Mouse (Mus musculus): ENCODE results near the gene Esrrg. TPM values are rescaled to one million over a fixed set of nuclear protein-coding genes. Genes with fewer than 3 reads are reported as not detected.
A peak's percentile ranks its signal among the peaks of the same experiment; 100 is the strongest.

Gene Esrrg
- polyA plus RNA-seq, 1 experiment from 2014 or later: 1.0 TPM

GRCm38 (mm10) chr1:188111552-188111951 lies 503.0 kb downstream of the Esrrg start:
- 57% methylated on average over 3 of the region's 3 CpGs for WGBS
- H3K4me3 ChIP-seq (ENCODE audit: low read length): no peak overlapping the region
- no peak for ATAC-seq (ENCODE audit: low read depth)

DNA sequence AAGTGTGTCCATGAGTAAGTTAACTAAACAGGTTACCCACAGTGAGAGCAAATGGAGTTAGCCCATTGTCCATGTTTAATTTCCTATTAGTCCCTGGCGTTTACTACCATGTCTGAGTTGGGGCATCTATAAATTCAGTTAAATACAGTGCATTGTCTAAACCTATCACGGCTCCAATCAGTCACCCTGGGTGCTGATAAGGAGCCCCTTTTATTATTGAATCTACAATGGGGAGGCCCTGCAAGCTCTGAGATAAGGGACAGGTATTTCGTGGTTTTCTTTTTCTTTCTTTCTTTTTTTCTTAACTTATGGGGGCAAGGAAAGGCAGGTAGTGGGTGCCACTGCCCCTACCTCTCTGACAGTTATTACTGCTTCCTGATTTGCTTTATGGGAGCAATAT lies 504.6 kb downstream of the Esrrg start:
- H3K4me1 ChIP-seq (replicated peaks; ENCODE audit: control insufficient read depth, insufficient read depth, low read length): peaks cover 4% of the 10 kb centered on the region
- WGBS: 38% methylated on average over 3 of the region's 3 CpGs
- H3K27ac ChIP-seq (ENCODE audit: low read length): no peak overlapping the region
- H3K9me3 ChIP-seq (ENCODE audit: control insufficient read depth, low read length): no peaks in the 10 kb centered on the region
- no peaks in the 10 kb centered on the region for H3K27me3 ChIP-seq (ENCODE audit: control insufficient read depth, insufficient read depth, low read depth, low read length)
- H3K4me2 ChIP-seq (ENCODE audit: low read depth, low read length): no peak overlapping the region
- ATAC-seq (ENCODE audit: low read depth): no peak
- H3K9ac ChIP-seq (ENCODE audit: low read length): no peak overlapping the region
- H3K36me3 ChIP-seq (ENCODE audit: control insufficient read depth, insufficient read depth, low read length): no peaks in the 10 kb centered on the region
- H3K4me3 ChIP-seq (ENCODE audit: low read length): no peak overlapping the region

More at GRCm38 (mm10) chr1:188111552-188111951, 503.0 kb downstream of the Esrrg start:
- H3K27me3 ChIP-seq (ENCODE audit: control insufficient read depth, insufficient read depth, low read depth, low read length): no peaks in the 10 kb centered on the region
- H3K4me1 ChIP-seq (replicated peaks; ENCODE audit: control insufficient read depth, insufficient read depth, low read length): peaks cover 4% of the 10 kb centered on the region
- no peaks in the 10 kb centered on the region for H3K9me3 ChIP-seq (ENCODE audit: control insufficient read depth, low read length)
- H3K27ac ChIP-seq (ENCODE audit: low read length): no peak overlapping the region
- H3K9ac ChIP-seq (ENCODE audit: low read length): no peak overlapping the region
- H3K4me2 ChIP-seq (ENCODE audit: low read depth, low read length): no peak overlapping the region
- H3K36me3 ChIP-seq (ENCODE audit: control insufficient read depth, insufficient read depth, low read length): no peaks in the 10 kb centered on the region

GRCm38 (mm10) chr1:188118125-188118524 lies 509.5 kb downstream of the Esrrg start:
- WGBS: 17% methylated on average over 3 of the region's 3 CpGs
- no peak overlapping the region for H3K4me2 ChIP-seq (ENCODE audit: low read depth, low read length)
- H3K4me1 ChIP-seq (replicated peaks; ENCODE audit: control insufficient read depth, insufficient read depth, low read length): peaks cover 7% of the 10 kb centered on the region
- no peaks in the 10 kb centered on the region for H3K36me3 ChIP-seq (ENCODE audit: control insufficient read depth, insufficient read depth, low read length)
- ATAC-seq (ENCODE audit: low read depth): peak; percentile 98
- no peaks in the 10 kb centered on the region for H3K27me3 ChIP-seq (ENCODE audit: control insufficient read depth, insufficient read depth, low read depth, low read length)
- H3K9me3 ChIP-seq (ENCODE audit: control insufficient read depth, low read length): no peaks in the 10 kb centered on the region
- H3K9ac ChIP-seq (ENCODE audit: low read length): no peak overlapping the region
- no peak overlapping the region for H3K4me3 ChIP-seq (ENCODE audit: low read length)
- H3K27ac ChIP-seq (ENCODE audit: low read length): peak overlapping the region; percentile 65

DNA sequence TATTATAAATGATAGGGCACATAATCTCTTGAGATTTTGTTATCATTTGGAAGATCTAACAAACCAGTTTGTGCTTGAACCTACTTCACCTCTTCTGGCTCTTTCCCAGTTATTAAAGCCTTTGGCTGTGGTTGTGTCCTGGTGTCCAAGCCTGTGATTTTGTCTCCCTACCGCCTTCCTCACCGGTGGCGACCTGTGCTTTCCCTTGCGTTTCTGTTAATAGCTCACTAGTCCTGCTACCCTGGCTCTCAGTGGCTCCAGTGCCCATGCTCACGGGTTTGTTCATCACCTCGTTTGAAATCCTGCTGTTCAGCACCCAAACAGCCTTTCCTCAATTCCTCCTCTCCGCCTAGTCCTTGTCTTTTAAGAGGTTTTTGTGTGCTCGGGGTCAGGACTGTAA lies 511.2 kb downstream of the Esrrg start:
- Histone ChIP-seq H3K4me1 (replicated peaks; ENCODE audit: control insufficient read depth, insufficient read depth, low read length) (peaks cover 7% of the 10 kb centered on the region), H3K27ac (ENCODE audit: low read length) (no peak overlapping the region), H3K4me3 (ENCODE audit: low read length) (no peak overlapping the region), H3K4me2 (ENCODE audit: low read depth, low read length) (no peak overlapping the region), H3K27me3 (ENCODE audit: control insufficient read depth, insufficient read depth, low read depth, low read length) (no peaks in the 10 kb centered on the region), H3K9ac (ENCODE audit: low read length) (no peak overlapping the region), H3K9me3 (ENCODE audit: control insufficient read depth, low read length) (no peaks in the 10 kb centered on the region), H3K36me3 (ENCODE audit: control insufficient read depth, insufficient read depth, low read length) (no peaks in the 10 kb centered on the region)
- WGBS: 71% methylated on average over 8 of the region's 8 CpGs
- ATAC-seq (ENCODE audit: low read depth): no peak

DNA sequence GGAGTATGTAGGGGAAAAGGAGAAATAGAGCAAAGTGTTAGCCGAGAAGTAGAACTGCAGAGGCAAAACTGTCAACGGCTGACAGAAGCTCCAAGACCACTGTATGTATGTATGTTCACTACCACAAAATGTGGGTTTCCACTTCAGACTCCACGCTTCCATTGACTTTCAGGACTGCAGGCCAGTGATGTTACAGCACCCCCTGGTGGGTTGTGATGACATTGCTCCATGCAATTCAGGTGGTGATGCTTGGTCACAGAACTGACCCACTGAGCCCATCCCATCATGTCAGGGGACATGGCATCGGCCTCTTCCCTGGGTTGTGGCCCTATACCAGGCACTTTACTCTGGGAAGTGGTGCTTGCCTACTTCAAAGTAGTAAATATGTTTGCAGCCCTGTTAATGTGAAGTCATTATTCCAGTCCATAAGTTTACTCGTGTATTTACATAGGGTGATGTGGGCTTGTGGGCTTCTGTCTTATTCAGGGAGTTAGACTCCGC lies 517.0 kb downstream of the Esrrg start:
- H3K4me3 ChIP-seq (ENCODE audit: low read length): no peak overlapping the region
- H3K9me3 ChIP-seq (ENCODE audit: control insufficient read depth, low read length): no peaks in the 10 kb centered on the region
- no peak overlapping the region for H3K27ac ChIP-seq (ENCODE audit: low read length)
- ATAC-seq (ENCODE audit: low read depth): no peak
- WGBS: 82% methylated on average over 6 of the region's 6 CpGs
- no peak overlapping the region for H3K9ac ChIP-seq (ENCODE audit: low read length)
- no peak overlapping the region for H3K4me2 ChIP-seq (ENCODE audit: low read depth, low read length)
- H3K27me3 ChIP-seq (ENCODE audit: control insufficient read depth, insufficient read depth, low read depth, low read length): no peaks in the 10 kb centered on the region
- no peaks in the 10 kb centered on the region for H3K36me3 ChIP-seq (ENCODE audit: control insufficient read depth, insufficient read depth, low read length)
- no peaks in the 10 kb centered on the region for H3K4me1 ChIP-seq (replicated peaks; ENCODE audit: control insufficient read depth, insufficient read depth, low read length)

GRCm38 (mm10) chr1:188136126-188136525 lies 527.5 kb downstream of the Esrrg start:
- no peaks in the 10 kb centered on the region for H3K9me3 ChIP-seq (ENCODE audit: control insufficient read depth, low read length)

GRCm38 (mm10) chr1:188139473-188139872 lies 530.9 kb downstream of the Esrrg start:
- Histone ChIP-seq H3K27me3 (ENCODE audit: control insufficient read depth, insufficient read depth, low read depth, low read length) (no peaks in the 10 kb centered on the region), H3K4me3 (ENCODE audit: low read length) (no peak overlapping the region), H3K9me3 (ENCODE audit: control insufficient read depth, low read length) (no peaks in the 10 kb centered on the region), H3K4me1 (replicated peaks; ENCODE audit: control insufficient read depth, insufficient read depth, low read length) (peaks cover 5% of the 10 kb centered on the region; the same call in 1 of the 2 replicates), H3K36me3 (ENCODE audit: control insufficient read depth, insufficient read depth, low read length) (no peaks in the 10 kb centered on the region), H3K4me2 (ENCODE audit: low read depth, low read length) (no peak overlapping the region), H3K9ac (ENCODE audit: low read length) (no peak overlapping the region), H3K27ac (ENCODE audit: low read length) (no peak overlapping the region)
- 34% methylated on average over 4 of the region's 4 CpGs for WGBS
- peak; percentile 72 for ATAC-seq (ENCODE audit: low read depth)

More at GRCm38 (mm10) chr1:188136126-188136525, 527.5 kb downstream of the Esrrg start:
- no peak overlapping the region for H3K4me2 ChIP-seq (ENCODE audit: low read depth, low read length)
- H3K27me3 ChIP-seq (ENCODE audit: control insufficient read depth, insufficient read depth, low read depth, low read length): no peaks in the 10 kb centered on the region
- ATAC-seq (ENCODE audit: low read depth): peak; percentile 76
- H3K9ac ChIP-seq (ENCODE audit: low read length): no peak overlapping the region
- 39% methylated on average over 5 of the region's 5 CpGs for WGBS
- H3K4me3 ChIP-seq (ENCODE audit: low read length): no peak overlapping the region
- H3K27ac ChIP-seq (ENCODE audit: low read length): no peak overlapping the region
- no peaks in the 10 kb centered on the region for H3K36me3 ChIP-seq (ENCODE audit: control insufficient read depth, insufficient read depth, low read length)
- peaks cover 5% of the 10 kb centered on the region; the same call in 1 of the 2 replicates for H3K4me1 ChIP-seq (replicated peaks; ENCODE audit: control insufficient read depth, insufficient read depth, low read length)

- no peak overlapping the region for H3K9ac ChIP-seq (ENCODE audit: low read length)
- no peaks in the 10 kb centered on the region for H3K27me3 ChIP-seq (ENCODE audit: control insufficient read depth, insufficient read depth, low read depth, low read length)
- no peak overlapping the region for H3K4me2 ChIP-seq (ENCODE audit: low read depth, low read length)
- no peak overlapping the region for H3K27ac ChIP-seq (ENCODE audit: low read length)
- no peak for ATAC-seq (ENCODE audit: low read depth)
- WGBS: 53% methylated on average over 4 of the region's 4 CpGs
- no peaks in the 10 kb centered on the region for H3K36me3 ChIP-seq (ENCODE audit: control insufficient read depth, insufficient read depth, low read length)
- peaks cover 5% of the 10 kb centered on the region; the same call in 1 of the 2 replicates for H3K4me1 ChIP-seq (replicated peaks; ENCODE audit: control insufficient read depth, insufficient read depth, low read length)
- no peak overlapping the region for H3K4me3 ChIP-seq (ENCODE audit: low read length)
- no peaks in the 10 kb centered on the region for H3K9me3 ChIP-seq (ENCODE audit: control insufficient read depth, low read length)
These were observed 531.6 kb downstream of the Esrrg start for GRCm38 (mm10) chr1:188140221-188140620.

DNA sequence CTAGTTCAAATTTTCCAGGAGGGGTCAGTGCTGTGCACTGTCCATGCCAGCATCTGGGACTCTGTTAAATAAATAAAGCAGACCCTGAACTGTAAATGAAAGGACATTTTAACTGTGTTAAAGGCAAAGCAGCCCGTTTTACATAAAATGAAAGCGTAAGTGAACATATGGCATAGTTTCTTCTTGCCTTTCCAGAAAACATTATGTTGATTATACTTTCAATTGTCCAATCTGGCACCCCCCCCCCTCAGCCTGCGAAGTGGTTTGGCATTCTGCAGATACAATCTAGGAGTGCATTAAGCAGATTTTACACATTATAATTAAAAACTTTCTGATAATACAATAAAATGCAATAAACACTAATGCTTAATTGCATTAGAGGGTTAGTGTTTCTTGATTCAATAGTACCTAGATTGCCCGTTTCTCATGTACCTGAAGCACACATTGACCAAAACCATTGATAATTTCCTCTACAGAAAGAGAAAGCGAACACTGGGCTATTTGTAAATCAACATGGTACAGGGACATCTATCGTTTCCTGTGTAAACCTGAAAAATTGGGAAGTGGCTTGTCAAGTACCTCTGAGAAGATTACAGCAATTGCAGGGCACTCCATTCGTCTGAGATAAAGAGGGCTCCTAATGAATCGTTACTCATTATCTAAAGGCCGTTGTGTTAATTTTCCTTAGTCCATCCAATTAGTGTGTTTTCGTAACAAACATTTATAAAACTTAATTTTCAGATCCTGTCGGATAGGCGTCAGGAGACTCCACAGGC lies 539.0 kb downstream of the Esrrg start:
- Histone ChIP-seq H3K9me3 (ENCODE audit: control insufficient read depth, low read length) (no peaks in the 10 kb centered on the region), H3K4me3 (ENCODE audit: low read length) (no peak overlapping the region), H3K27ac (ENCODE audit: low read length) (no peak overlapping the region), H3K4me1 (replicated peaks; ENCODE audit: control insufficient read depth, insufficient read depth, low read length) (no peaks in the 10 kb centered on the region), H3K9ac (ENCODE audit: low read length) (no peak overlapping the region), H3K4me2 (ENCODE audit: low read depth, low read length) (no peak overlapping the region), H3K36me3 (ENCODE audit: control insufficient read depth, insufficient read depth, low read length) (no peaks in the 10 kb centered on the region), H3K27me3 (ENCODE audit: control insufficient read depth, insufficient read depth, low read depth, low read length) (no peaks in the 10 kb centered on the region)
- ATAC-seq (ENCODE audit: low read depth): no peak
- WGBS: 67% methylated on average over 12 of the region's 12 CpGs
